Mouse (Mus musculus) brown adipose tissue, adult 24 weeks (tissue): ENCODE measurements around the gene Olfr782. TPM values are rescaled to one million over a fixed set of nuclear protein-coding genes. Genes with fewer than 3 reads are reported as not detected.
"Not testable (repeated sequence)": the region's sequence is repeated elsewhere in the genome, so short reads cannot be mapped to it uniquely, and the experiment has no call there.

Source experiments
- H3K27ac ChIP-seq: fragments of 200-500 bp; replicated peaks from 2 replicates; pipeline ENCODE4 v1.5.1; 2012; ENCODE audit warnings: low read depth, mild to moderate bottlenecking, low read length
- H3K4me1 ChIP-seq: fragments of 200-500 bp; 2 replicates; pipeline ENCODE4 v1.6.1; 2012; ENCODE audit warnings: low read length, mixed read lengths; ENCODE audit not compliant: control insufficient read depth, insufficient read depth, insufficient read length
- H3K4me3 ChIP-seq: fragments of 200-500 bp; 2 replicates; pipeline ENCODE4 v1.5.1; 2012; ENCODE audit warnings: low read depth, mild to moderate bottlenecking, low read length, moderate library complexity; ENCODE audit not compliant: insufficient read depth
- polyA plus RNA-seq: library from polyadenylated mRNA; stranded (reverse); fragments of >200 nt; gene quantifications from 2 replicates; pipeline ENCODE4 v1.2.4, GENCODE M21; 2012; ENCODE audit not compliant: missing spikeins, insufficient read depth, insufficient read length

Gene Olfr782
- not detected in 2 replicates for polyA plus RNA-seq

- Histone ChIP-seq H3K4me1 (no peaks in the 10 kb centered on the region), H3K27ac (no peak within 1 kb of the TSS), H3K4me3 (no peak within 1 kb of the TSS)
These were observed at the start of gene Olfr782 for GRCm38 (mm10) chr10:129348550-129348949. Gene Olfr782, plus strand, starts transcription at chr10:129348850.

- H3K4me1 ChIP-seq, H3K4me3 ChIP-seq: not testable (repeated sequence)
These were observed 35.7 kb upstream of the Olfr782 start for GRCm38 (mm10) chr10:129312973-129313372.

GRCm38 (mm10) chr10:129313521-129313920, 35.1 kb upstream of the Olfr782 start:
- not testable (repeated sequence) for H3K27ac ChIP-seq, H3K4me3 ChIP-seq, H3K4me1 ChIP-seq

More at GRCm38 (mm10) chr10:129312973-129313372, 35.7 kb upstream of the Olfr782 start:
- H3K27ac ChIP-seq: not testable (repeated sequence)

GRCm38 (mm10) chr10:129317817-129318216, 30.8 kb upstream of the Olfr782 start, which contains the start of gene Olfr780:
Gene Olfr780, plus strand, starts transcription at chr10:129318117.
- Histone ChIP-seq H3K4me1 (no peaks in the 10 kb centered on the region), H3K4me3 (no peak within 1 kb of the TSS), H3K27ac (no peak within 1 kb of the TSS)

GRCm38 (mm10) chr10:129328554-129328953, 20.1 kb upstream of the Olfr782 start, which contains the start of gene Olfr781:
Gene Olfr781, plus strand, starts transcription at chr10:129328854.
- H3K27ac ChIP-seq: no peak within 1 kb of the TSS
- no peaks in the 10 kb centered on the region for H3K4me1 ChIP-seq
- no peak within 1 kb of the TSS for H3K4me3 ChIP-seq

GRCm38 (mm10) chr10:129352475-129352874, 3.8 kb downstream of the Olfr782 start:
- not testable (repeated sequence) for H3K4me1 ChIP-seq, H3K4me3 ChIP-seq, H3K27ac ChIP-seq

GRCm38 (mm10) chr10:129356496-129356895, 7.8 kb downstream of the Olfr782 start:
- not testable (repeated sequence) for H3K27ac ChIP-seq, H3K4me3 ChIP-seq, H3K4me1 ChIP-seq

GRCm38 (mm10) chr10:129357307-129357706, 8.7 kb downstream of the Olfr782 start:
- Histone ChIP-seq H3K27ac (no peak overlapping the region), H3K4me1 (no peaks in the 10 kb centered on the region), H3K4me3 (no peak overlapping the region)

- H3K4me1 ChIP-seq, H3K4me3 ChIP-seq, H3K27ac ChIP-seq: not testable (repeated sequence)
These were observed 25.4 kb downstream of the Olfr782 start for GRCm38 (mm10) chr10:129374051-129374450.

GRCm38 (mm10) chr10:129383783-129384182, 35.1 kb downstream of the Olfr782 start, which contains the start of gene Olfr784:
Gene Olfr784, plus strand, starts transcription at chr10:129384083.
- H3K4me1 ChIP-seq: no peaks in the 10 kb centered on the region
- H3K27ac ChIP-seq: no peak within 1 kb of the TSS
- no peak within 1 kb of the TSS for H3K4me3 ChIP-seq

GRCm38 (mm10) chr10:129400892-129401291, 52.2 kb downstream of the Olfr782 start:
- H3K4me1 ChIP-seq: no peaks in the 10 kb centered on the region
- H3K27ac ChIP-seq: no peak overlapping the region
- H3K4me3 ChIP-seq: no peak overlapping the region

Other genes with a start within 250 kb of the Olfr782 start
- not detected in 2 replicates for gene Olfr768, start 249.5 kb upstream of the Olfr782 start, polyA plus RNA-seq
- gene Olfr769, start 231.0 kb upstream of the Olfr782 start, polyA plus RNA-seq: not detected in 2 replicates
- gene Olfr770, start 209.9 kb upstream of the Olfr782 start, polyA plus RNA-seq: not detected in 2 replicates
- gene Olfr771, start 184.1 kb upstream of the Olfr782 start, polyA plus RNA-seq: not detected in 2 replicates
- not detected in 2 replicates for gene Olfr772, start 170.9 kb upstream of the Olfr782 start, polyA plus RNA-seq
- gene Olfr773, start 161.4 kb upstream of the Olfr782 start, polyA plus RNA-seq: not detected in 2 replicates
- gene Olfr774, start 112.6 kb upstream of the Olfr782 start, polyA plus RNA-seq: not detected in 2 replicates
- not detected in 2 replicates for gene Olfr775, start 100.4 kb upstream of the Olfr782 start, polyA plus RNA-seq
- not detected in 2 replicates for gene Olfr776, start 89.7 kb upstream of the Olfr782 start, polyA plus RNA-seq
- gene Olfr777, start 77.4 kb upstream of the Olfr782 start, polyA plus RNA-seq: not detected in 2 replicates
- gene Olfr780, start 30.7 kb upstream of the Olfr782 start, polyA plus RNA-seq: not detected in 2 replicates
- gene Olfr781, start 20.0 kb upstream of the Olfr782 start, polyA plus RNA-seq: not detected in 2 replicates
- not detected in 2 replicates for gene Olfr784, start 35.2 kb downstream of the Olfr782 start, polyA plus RNA-seq
- gene Olfr785, start 56.6 kb downstream of the Olfr782 start, polyA plus RNA-seq: not detected in 2 replicates
- not detected in 2 replicates for gene Olfr786, start 78.5 kb downstream of the Olfr782 start, polyA plus RNA-seq
- gene Olfr787, start 113.0 kb downstream of the Olfr782 start, polyA plus RNA-seq: not detected in 2 replicates
- gene Olfr788, start 122.1 kb downstream of the Olfr782 start, polyA plus RNA-seq: not detected in 2 replicates
- not detected in 2 replicates for gene Olfr789, start 135.9 kb downstream of the Olfr782 start, polyA plus RNA-seq
- gene Olfr790, start 149.6 kb downstream of the Olfr782 start, polyA plus RNA-seq: not detected in 2 replicates
- not detected in 2 replicates for gene Olfr791, start 172.9 kb downstream of the Olfr782 start, polyA plus RNA-seq
- gene Olfr792, start 190.3 kb downstream of the Olfr782 start, polyA plus RNA-seq: not detected in 2 replicates
- gene Olfr794, start 218.8 kb downstream of the Olfr782 start, polyA plus RNA-seq: not detected in 2 replicates